8 mouse cellular contexts compared by ENCODE assay signal in the genomic region with DNA sequence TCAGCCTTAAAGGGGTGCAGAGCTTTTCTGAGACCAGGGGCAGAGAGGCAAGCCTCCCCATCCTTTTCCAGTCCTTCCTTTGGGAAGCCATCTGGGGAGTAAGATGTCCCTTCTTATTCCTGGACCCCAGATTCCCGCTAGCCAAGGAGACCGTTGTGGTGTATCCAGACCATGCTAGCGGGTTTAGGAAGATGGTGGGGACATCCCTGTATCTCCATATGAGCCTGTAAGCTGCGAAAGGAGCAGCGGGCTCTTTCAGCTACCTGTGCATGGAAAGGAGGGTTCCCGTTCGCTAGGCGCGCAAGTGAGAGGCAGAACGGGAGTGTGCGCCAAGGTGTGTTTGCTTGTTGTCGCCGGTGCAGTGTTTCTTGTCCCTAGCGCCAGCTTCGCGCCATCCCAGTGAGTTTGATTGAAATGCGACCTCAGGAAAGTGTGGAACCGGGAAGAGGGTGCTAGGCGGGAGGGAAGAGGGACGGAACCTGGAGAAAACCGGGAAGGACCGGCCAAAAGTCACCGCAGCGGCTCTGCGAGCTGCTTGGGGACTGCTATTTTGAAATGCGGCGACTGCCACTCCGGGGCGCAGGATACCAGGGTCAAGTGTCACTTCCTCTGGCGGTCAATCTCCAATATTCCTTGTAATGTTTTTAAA. TPM values are rescaled to one million over a fixed set of nuclear protein-coding genes. Genes with fewer than 3 reads are reported as not detected.
A peak's percentile ranks its signal among the peaks of the same experiment; 100 is the strongest.
DNase-seq lines count a peak whose midpoint lies in the region; ATAC-seq and TF ChIP-seq lines count a peak whose summit lies in the region.

No protein-coding gene starts in this region.

- no peaks in the 10 kb centered on the region for H3K9me3 ChIP-seq in hindbrain, embryonic 10.5 days
- no peaks in the 10 kb centered on the region for H3K9me3 ChIP-seq in limb, embryonic 13.5 days

- H3K4me3 ChIP-seq in hindbrain, embryonic 10.5 days = peak overlapping the region; percentile 53
- peak overlapping the region; percentile 31 for H3K4me3 ChIP-seq in limb, embryonic 13.5 days
- peak overlapping the region; percentile 29 for H3K4me3 ChIP-seq in small intestine, adult 2 months (ENCODE audit: low read depth, low read length)

- H3K27ac ChIP-seq in hindbrain, embryonic 10.5 days = peak overlapping the region; percentile 84
- no peak overlapping the region for H3K27ac ChIP-seq in limb, embryonic 13.5 days
- no peak overlapping the region for H3K27ac ChIP-seq in small intestine, adult 2 months (ENCODE audit: insufficient read depth, low read depth, low read length)

- WGBS in hindbrain, embryonic 10.5 days = under 1% methylated on average over 30 of the region's 30 CpGs
- WGBS in limb, embryonic 13.5 days = under 1% methylated on average over 30 of the region's 30 CpGs
- WGBS in small intestine, adult 2 months = 1% methylated on average over 30 of the region's 30 CpGs

- TF ChIP-seq CTCF in small intestine, adult 2 months (IDR thresholded peaks at IDR 0.05; ENCODE audit: extremely low read depth, insufficient read length, insufficient replicate concordance, low read depth, low read length) = no peak

- H3K27me3 ChIP-seq in hindbrain, embryonic 10.5 days (ENCODE audit: insufficient read depth, poor library complexity, severe bottlenecking) = peaks cover 86% of the 10 kb centered on the region
- peaks cover 73% of the 10 kb centered on the region for H3K27me3 ChIP-seq in limb, embryonic 13.5 days
- peaks cover 53% of the 10 kb centered on the region for H3K27me3 ChIP-seq in small intestine, adult 2 months (ENCODE audit: control insufficient read depth, insufficient read depth, low read length)

- H3K4me1 ChIP-seq in hindbrain, embryonic 10.5 days (replicated peaks) = peaks cover 39% of the 10 kb centered on the region
- H3K4me1 ChIP-seq in limb, embryonic 13.5 days = peaks cover 10% of the 10 kb centered on the region
- 0 out of 2 replicates have a peak, but pooled peaks cover 2% of the 10 kb centered on the region for H3K4me1 ChIP-seq in small intestine, adult 2 months (ENCODE audit: control insufficient read depth, insufficient read depth, insufficient read length, low read length)

- TF ChIP-seq POLR2A in small intestine, adult 2 months (IDR thresholded peaks at IDR 0.05; ENCODE audit: low read depth, low read length) = no peak

- DNase-seq in adrenal gland, adult (ENCODE audit: inconsistent age in 2 of 2, low spot score in 1 of 2) = peak; percentile 16 to 60
- no peak for DNase-seq in adrenal gland, adult 8-10 months
- peak; percentile 66 to 69 for DNase-seq in cerebellum, postnatal 36 days
- DNase-seq in hindbrain, embryonic 10.5 days (ENCODE audit: low spot score) = peak; percentile 76
- no peak for DNase-seq in right cerebral cortex, postnatal 4 days
- DNase-seq in gastrocnemius, adult 18-20 months (ENCODE audit: low spot score) = no peak

- ATAC-seq in limb, embryonic 13.5 days (ENCODE audit: low FRiP score, low read depth) = no peak

- peak overlapping the region; percentile 58 for H3K4me2 ChIP-seq in limb, embryonic 13.5 days (replicated peaks)

- H3K9ac ChIP-seq in limb, embryonic 13.5 days = 0 out of 2 replicates have a peak overlapping the region, but pooled peaks have one; percentile 2

- H3K36me3 ChIP-seq in hindbrain, embryonic 10.5 days = no peaks in the 10 kb centered on the region
- no peaks in the 10 kb centered on the region for H3K36me3 ChIP-seq in limb, embryonic 13.5 days
- no peaks in the 10 kb centered on the region for H3K36me3 ChIP-seq in small intestine, adult 2 months (ENCODE audit: control insufficient read depth, insufficient read depth, low read length)

RNA-seq across cellular contexts. Expression of a gene that starts 46.8 kb away (rescaled TPM):
- 100 to 1,000 TPM; 117 to 144 (median 135) TPM for total RNA-seq in adrenal gland, adult 8-10 months (2022)
- 105 and 122 TPM in 2 replicates for polyA plus RNA-seq in hindbrain, embryonic 10.5 days (2016; fragmentation: Nextera tagmentation; extraction: Ambion mirVana)
- 51.6 and 52.6 TPM in 2 replicates for polyA plus RNA-seq in limb, embryonic 13.5 days (2015; fragmentation: Nextera tagmentation; extraction: Ambion mirVana)
- polyA plus RNA-seq in small intestine, adult 2 months (2012; rRNA removed) = 82.2 and 110 TPM in 2 replicates
- total RNA-seq in gastrocnemius, adult 18-20 months (2021) = 10 to 100 TPM in 1 of 2 experiments, 1 to 10 TPM in 1; 8.4 to 11.4 TPM

RNA-seq across cellular contexts. Expression of a gene that starts 47.5 kb away (rescaled TPM):
- under 1 TPM in 2 of 4 experiments, not detected in 2; 0.38 to 0.41 TPM for total RNA-seq in adrenal gland, adult 8-10 months (2022)
- 0.50 and 0.88 TPM in 2 replicates for polyA plus RNA-seq in hindbrain, embryonic 10.5 days (2016; fragmentation: Nextera tagmentation; extraction: Ambion mirVana)
- not detected in 2 replicates for polyA plus RNA-seq in limb, embryonic 13.5 days (2015; fragmentation: Nextera tagmentation; extraction: Ambion mirVana)
- not detected in 2 replicates for polyA plus RNA-seq in small intestine, adult 2 months (2012; rRNA removed)
- total RNA-seq in gastrocnemius, adult 18-20 months (2021) = under 1 TPM; 0.21 to 0.23 TPM

Comparison
In these comparisons a context has a peak if more than half of its experiments do, and no peak if none do; other contexts are left out.
1. DNase-seq: peak in adrenal gland, adult (2 of 2), cerebellum, postnatal 36 days (2 of 2) and hindbrain, embryonic 10.5 days (single experiment); none in adrenal gland, adult 8-10 months (single experiment), right cerebral cortex, postnatal 4 days (single experiment) and gastrocnemius, adult 18-20 months (single experiment).
2. Peak in every context shown above with its lines, with median percentiles within 50 percentile points of each other: H3K4me3 ChIP-seq.